Mouse (Mus musculus): ENCODE data around the gene 8030411F24Rik. TPM values are rescaled to one million over a fixed set of nuclear protein-coding genes. Genes with fewer than 3 reads are reported as not detected.

8030411F24Rik gene
- polyA plus RNA-seq, 1 experiment from 2014 or later: not detected

GRCm38 (mm10) chr2:148798485-148798884 is 16.7 kb downstream of the 8030411F24Rik start, which contains the start of gene Cst8:
Gene Cst8, plus strand, starts transcription at chr2:148798785.
- ATAC-seq (replicated peaks; ENCODE audit: insufficient number of reproducible peaks, insufficient read depth, low FRiP score, low read depth): no peak
- no peak within 1 kb of the TSS for H3K4me2 ChIP-seq
- H3K9ac ChIP-seq: no peak within 1 kb of the TSS
- no peaks in the 10 kb centered on the region for H3K27me3 ChIP-seq
- 79% methylated on average over 1 of the region's 1 CpGs for whole genome bisulfite sequencing
- H3K27ac ChIP-seq: no peak within 1 kb of the TSS
- H3K9me3 ChIP-seq (replicated peaks): no peaks in the 10 kb centered on the region
- H3K4me3 ChIP-seq: no peak within 1 kb of the TSS
- no peaks in the 10 kb centered on the region for H3K36me3 ChIP-seq
- H3K4me1 ChIP-seq (replicated peaks): peaks cover 4% of the 10 kb centered on the region; the same call in 1 of the 2 replicates

DNA sequence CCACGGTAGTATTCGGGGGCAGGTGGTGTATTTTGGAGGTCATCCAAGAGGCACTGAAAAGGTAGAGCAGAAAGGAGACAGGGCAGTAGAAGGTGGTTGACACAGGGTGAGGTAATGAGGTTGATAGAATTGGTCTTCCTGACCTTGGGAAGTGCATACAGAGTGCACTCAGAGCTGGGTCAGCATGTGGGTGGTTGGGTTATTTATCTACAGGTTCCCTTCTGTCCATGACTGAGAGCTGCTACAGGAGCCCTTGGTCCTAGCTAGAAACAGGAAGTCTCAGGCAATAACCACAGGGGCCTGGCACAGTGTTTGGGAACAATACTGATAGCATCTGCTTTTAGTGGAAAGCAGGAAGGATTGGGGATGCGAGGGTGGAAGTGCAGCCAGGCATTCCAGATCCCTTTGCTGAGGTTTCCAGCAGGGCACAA is 19.7 kb downstream of the 8030411F24Rik start:
- Histone ChIP-seq H3K27me3 (no peaks in the 10 kb centered on the region), H3K4me1 (replicated peaks) (peaks cover 4% of the 10 kb centered on the region; the same call in 1 of the 2 replicates), H3K4me3 (no peak overlapping the region), H3K9me3 (replicated peaks) (no peaks in the 10 kb centered on the region), H3K9ac (no peak overlapping the region), H3K4me2 (no peak overlapping the region), H3K36me3 (no peaks in the 10 kb centered on the region), H3K27ac (peak overlapping the region; percentile 36)
- no peak for ATAC-seq (replicated peaks; ENCODE audit: insufficient number of reproducible peaks, insufficient read depth, low FRiP score, low read depth)
- 35% methylated on average over 3 of the region's 3 CpGs for WGBS

- H3K4me2 ChIP-seq: no peak overlapping the region
- no peak overlapping the region for H3K27ac ChIP-seq
- no peaks in the 10 kb centered on the region for H3K36me3 ChIP-seq
- WGBS: 73% methylated on average over 6 of the region's 6 CpGs
- no peaks in the 10 kb centered on the region for H3K27me3 ChIP-seq
- peaks cover 1% of the 10 kb centered on the region; the same call in 1 of the 2 replicates for H3K4me1 ChIP-seq (replicated peaks)
- H3K4me3 ChIP-seq: no peak overlapping the region
- no peak overlapping the region for H3K9ac ChIP-seq
- ATAC-seq (replicated peaks; ENCODE audit: insufficient number of reproducible peaks, insufficient read depth, low FRiP score, low read depth): no peak
- no peaks in the 10 kb centered on the region for H3K9me3 ChIP-seq (replicated peaks)
Observed at GRCm38 (mm10) chr2:148806696-148807095, 24.9 kb downstream of the 8030411F24Rik start.

DNA sequence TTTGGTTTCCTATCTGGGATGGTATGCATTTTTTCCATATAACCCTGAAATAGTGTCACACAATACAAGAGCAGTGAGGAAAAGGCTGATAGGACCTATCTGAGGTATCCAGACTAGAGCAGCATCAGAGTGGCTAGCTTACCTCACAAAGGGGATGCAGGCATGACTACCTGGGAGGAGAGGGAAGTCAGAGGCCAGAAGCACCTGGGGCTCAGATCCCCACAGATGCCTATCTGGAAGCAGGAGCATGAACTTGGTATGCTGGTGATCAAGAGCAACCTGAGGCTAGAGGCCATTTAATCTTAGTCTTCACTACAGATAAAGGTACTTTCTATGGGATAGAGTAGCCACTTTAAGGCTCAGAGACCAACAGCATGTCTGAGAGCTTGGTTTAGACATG is 38.1 kb downstream of the 8030411F24Rik start, which contains the start of gene Cst13:
Gene Cst13, plus strand, starts transcription at position 173 of the 400 bp plus-strand sequence.
- Histone ChIP-seq H3K27ac (no peak within 1 kb of the TSS), H3K4me1 (replicated peaks) (no peaks in the 10 kb centered on the region), H3K9ac (no peak within 1 kb of the TSS), H3K9me3 (replicated peaks) (no peaks in the 10 kb centered on the region), H3K4me2 (no peak within 1 kb of the TSS), H3K27me3 (no peaks in the 10 kb centered on the region), H3K4me3 (no peak within 1 kb of the TSS), H3K36me3 (no peaks in the 10 kb centered on the region)
- ATAC-seq (replicated peaks; ENCODE audit: insufficient number of reproducible peaks, insufficient read depth, low FRiP score, low read depth): no peak

DNA sequence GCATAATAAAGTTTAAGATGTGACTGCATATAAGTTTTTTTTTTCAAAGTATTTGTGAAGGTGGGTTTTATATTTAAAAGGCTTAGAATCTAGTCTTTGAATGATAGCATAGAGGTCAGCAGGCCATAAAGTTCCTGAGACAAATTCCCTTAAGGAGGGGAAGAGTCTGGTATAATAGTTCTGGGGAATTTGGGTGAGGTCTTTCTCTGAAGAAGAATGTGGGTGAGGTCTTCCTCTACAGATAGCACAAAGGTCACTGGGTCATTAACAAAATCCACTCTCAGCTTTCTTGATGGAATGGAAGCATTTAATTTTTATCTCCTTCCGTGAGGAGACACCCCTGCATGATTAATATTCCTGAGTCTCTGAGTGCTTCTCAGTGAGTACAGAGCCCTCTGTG is 44.2 kb downstream of the 8030411F24Rik start:
- H3K4me1 ChIP-seq (replicated peaks): no peaks in the 10 kb centered on the region
- no peaks in the 10 kb centered on the region for H3K27me3 ChIP-seq
- H3K27ac ChIP-seq: no peak overlapping the region
- WGBS: 46% methylated on average over 1 of the region's 1 CpGs
- no peak overlapping the region for H3K4me3 ChIP-seq
- no peak overlapping the region for H3K4me2 ChIP-seq
- H3K9ac ChIP-seq: no peak overlapping the region
- no peaks in the 10 kb centered on the region for H3K9me3 ChIP-seq (replicated peaks)
- ATAC-seq (replicated peaks; ENCODE audit: insufficient number of reproducible peaks, insufficient read depth, low FRiP score, low read depth): no peak
- no peaks in the 10 kb centered on the region for H3K36me3 ChIP-seq

GRCm38 (mm10) chr2:148834912-148835311 is 53.1 kb downstream of the 8030411F24Rik start, which contains the start of gene Cst9:
Gene Cst9, plus strand, starts transcription at chr2:148835147.
- no peak for ATAC-seq (replicated peaks; ENCODE audit: insufficient number of reproducible peaks, insufficient read depth, low FRiP score, low read depth)
- H3K27ac ChIP-seq: no peak within 1 kb of the TSS

More at GRCm38 (mm10) chr2:148834912-148835311, 53.1 kb downstream of the 8030411F24Rik start, which contains the start of gene Cst9:
- Histone ChIP-seq H3K4me2 (no peak within 1 kb of the TSS), H3K4me1 (replicated peaks) (no peaks in the 10 kb centered on the region), H3K4me3 (no peak within 1 kb of the TSS), H3K9ac (no peak within 1 kb of the TSS), H3K9me3 (replicated peaks) (no peaks in the 10 kb centered on the region), H3K36me3 (no peaks in the 10 kb centered on the region), H3K27me3 (no peaks in the 10 kb centered on the region)
- WGBS: 57% methylated on average over 4 of the region's 4 CpGs

Other genes starting within 250 kb of the 8030411F24Rik start
- 41.0 and 50.5 TPM in 2 replicates for gene Nxt1, start 109.4 kb upstream of the 8030411F24Rik start, polyA plus RNA-seq (2015; fragmentation: Nextera tagmentation; extraction: Ambion mirVana)
- gene Gzf1, start 101.0 kb upstream of the 8030411F24Rik start, polyA plus RNA-seq (2015; fragmentation: Nextera tagmentation; extraction: Ambion mirVana): 14.3 and 15.1 TPM in 2 replicates
- 2.5 and 3.3 TPM in 2 replicates for gene Napb, start 49.5 kb upstream of the 8030411F24Rik start, polyA plus RNA-seq (2015; fragmentation: Nextera tagmentation; extraction: Ambion mirVana)
- not detected in 2 replicates for gene Cstl1, start 31.7 kb upstream of the 8030411F24Rik start, polyA plus RNA-seq (2015; fragmentation: Nextera tagmentation; extraction: Ambion mirVana)
- gene Cst11, start 10.5 kb upstream of the 8030411F24Rik start, polyA plus RNA-seq (2015; fragmentation: Nextera tagmentation; extraction: Ambion mirVana): not detected in 2 replicates
- not detected in 2 replicates for gene Cst12, start 7.4 kb downstream of the 8030411F24Rik start, polyA plus RNA-seq (2015; fragmentation: Nextera tagmentation; extraction: Ambion mirVana)
- not detected in 2 replicates for gene Cst8, start 16.8 kb downstream of the 8030411F24Rik start, polyA plus RNA-seq (2015; fragmentation: Nextera tagmentation; extraction: Ambion mirVana)
- not detected in 2 replicates for gene Cst13, start 38.1 kb downstream of the 8030411F24Rik start, polyA plus RNA-seq (2015; fragmentation: Nextera tagmentation; extraction: Ambion mirVana)
- 2.9 and 5.3 TPM in 2 replicates for gene Cst9, start 53.1 kb downstream of the 8030411F24Rik start, polyA plus RNA-seq (2015; fragmentation: Nextera tagmentation; extraction: Ambion mirVana)
- 0.49 and 0.53 TPM in 2 replicates for gene 9230104L09Rik, start 83.0 kb downstream of the 8030411F24Rik start, polyA plus RNA-seq (2015; fragmentation: Nextera tagmentation; extraction: Ambion mirVana)
- gene Cst3, start 93.7 kb downstream of the 8030411F24Rik start, polyA plus RNA-seq (2015; fragmentation: Nextera tagmentation; extraction: Ambion mirVana): 654 and 710 TPM in 2 replicates
- not detected in 2 replicates for gene Gm1330, start 221.2 kb downstream of the 8030411F24Rik start, polyA plus RNA-seq (2015; fragmentation: Nextera tagmentation; extraction: Ambion mirVana)
- gene Gm10750, start 235.2 kb downstream of the 8030411F24Rik start, polyA plus RNA-seq (2015; fragmentation: Nextera tagmentation; extraction: Ambion mirVana): not detected in 2 replicates

Measured in heart, embryonic 15.5 days (tissue).